Mouse (Mus musculus): Measurements from ENCODE around the gene Aldh6a1. TPM values are rescaled to one million over a fixed set of nuclear protein-coding genes. Genes with fewer than 3 reads are reported as not detected.
A peak's percentile ranks its signal among the peaks of the same experiment; 100 is the strongest.

The Aldh6a1 gene
- polyA plus RNA-seq, 1 experiment: 0.47 TPM

GRCm38 (mm10) chr12:84478937-84479336 is 28.1 kb upstream of the Aldh6a1 start:
- H3K36me3 ChIP-seq (ENCODE audit: control insufficient read depth, insufficient read depth): no peaks in the 10 kb centered on the region
- H3K27me3 ChIP-seq (ENCODE audit: control insufficient read depth, insufficient read depth, insufficient read length): no peaks in the 10 kb centered on the region
- no peak overlapping the region for H3ac ChIP-seq (ENCODE audit: control insufficient read depth, insufficient read length, low read depth)
- no peak for TF ChIP-seq MAX (IDR thresholded peaks at IDR 0.05)
- TF ChIP-seq MYOG (IDR thresholded peaks at IDR 0.05; ENCODE audit: control insufficient read depth, extremely low read depth, insufficient read length): no peak
- no peak for TF ChIP-seq CTCF (IDR thresholded peaks at IDR 0.05; ENCODE audit: control insufficient read depth, insufficient read depth, insufficient read length)
- H3K79me3 ChIP-seq (ENCODE audit: low read depth): no peaks in the 10 kb centered on the region
- no peaks in the 10 kb centered on the region for H3K79me2 ChIP-seq (ENCODE audit: control insufficient read depth, insufficient read depth)
- no peak overlapping the region for H3K4me3 ChIP-seq (ENCODE audit: insufficient read depth, poor library complexity, severe bottlenecking)

- Histone ChIP-seq H3K79me3 (ENCODE audit: low read depth) (no peaks in the 10 kb centered on the region), H3ac (ENCODE audit: control insufficient read depth, insufficient read length, low read depth) (no peak overlapping the region), H3K4me3 (ENCODE audit: insufficient read depth, poor library complexity, severe bottlenecking) (no peak overlapping the region), H3K27me3 (ENCODE audit: control insufficient read depth, insufficient read depth, insufficient read length) (no peaks in the 10 kb centered on the region), H3K36me3 (ENCODE audit: control insufficient read depth, insufficient read depth) (peaks cover 51% of the 10 kb centered on the region), H3K79me2 (ENCODE audit: control insufficient read depth, insufficient read depth) (no peaks in the 10 kb centered on the region)
- TF ChIP-seq FOSL1 (IDR thresholded peaks at IDR 0.05; ENCODE audit: insufficient read depth, low read length, poor library complexity, severe bottlenecking) (no peak), MAX (IDR thresholded peaks at IDR 0.05) (no peak), CEBPB (IDR thresholded peaks at IDR 0.05; ENCODE audit: low read depth) (no peak), MYOD1 (IDR thresholded peaks at IDR 0.05; ENCODE audit: control insufficient read depth, insufficient read length, low read depth) (no peak), CTCF (IDR thresholded peaks at IDR 0.05; ENCODE audit: control insufficient read depth, insufficient read depth, insufficient read length) (peak; percentile 4), USF1 (IDR thresholded peaks at IDR 0.05; ENCODE audit: low read depth) (no peak), MYOG (IDR thresholded peaks at IDR 0.05; ENCODE audit: control insufficient read depth, extremely low read depth, insufficient read length) (no peak)
These were observed 17.9 kb upstream of the Aldh6a1 start for GRCm38 (mm10) chr12:84468701-84469100.

- no peak overlapping the region for H3ac ChIP-seq (ENCODE audit: control insufficient read depth, insufficient read length, low read depth)
- H3K4me3 ChIP-seq (ENCODE audit: insufficient read depth, poor library complexity, severe bottlenecking): no peak overlapping the region
- H3K36me3 ChIP-seq (ENCODE audit: control insufficient read depth, insufficient read depth): peaks cover 72% of the 10 kb centered on the region
- no peak for TF ChIP-seq CTCF (IDR thresholded peaks at IDR 0.05; ENCODE audit: control insufficient read depth, insufficient read depth, insufficient read length)
- no peak for TF ChIP-seq MYOG (IDR thresholded peaks at IDR 0.05; ENCODE audit: control insufficient read depth, extremely low read depth, insufficient read length)
- TF ChIP-seq FOSL1 (IDR thresholded peaks at IDR 0.05; ENCODE audit: insufficient read depth, low read length, poor library complexity, severe bottlenecking): no peak
- TF ChIP-seq USF1 (IDR thresholded peaks at IDR 0.05; ENCODE audit: low read depth): no peak
- TF ChIP-seq CEBPB (IDR thresholded peaks at IDR 0.05; ENCODE audit: low read depth): no peak
- TF ChIP-seq MAX (IDR thresholded peaks at IDR 0.05): no peak
- no peak for TF ChIP-seq MYOD1 (IDR thresholded peaks at IDR 0.05; ENCODE audit: control insufficient read depth, insufficient read length, low read depth)
- no peaks in the 10 kb centered on the region for H3K79me2 ChIP-seq (ENCODE audit: control insufficient read depth, insufficient read depth)
- no peaks in the 10 kb centered on the region for H3K27me3 ChIP-seq (ENCODE audit: control insufficient read depth, insufficient read depth, insufficient read length)
- H3K79me3 ChIP-seq (ENCODE audit: low read depth): no peaks in the 10 kb centered on the region
These were observed 12.1 kb upstream of the Aldh6a1 start for GRCm38 (mm10) chr12:84462856-84463255.

- H3K79me3 ChIP-seq (ENCODE audit: low read depth): no peaks in the 10 kb centered on the region
- H3K79me2 ChIP-seq (ENCODE audit: control insufficient read depth, insufficient read depth): no peaks in the 10 kb centered on the region
- H3K27me3 ChIP-seq (ENCODE audit: control insufficient read depth, insufficient read depth, insufficient read length): no peaks in the 10 kb centered on the region
- H3ac ChIP-seq (ENCODE audit: control insufficient read depth, insufficient read length, low read depth): no peak overlapping the region
- TF ChIP-seq MYOD1 (IDR thresholded peaks at IDR 0.05; ENCODE audit: control insufficient read depth, insufficient read length, low read depth) (no peak), CEBPB (IDR thresholded peaks at IDR 0.05; ENCODE audit: low read depth) (no peak), FOSL1 (IDR thresholded peaks at IDR 0.05; ENCODE audit: insufficient read depth, low read length, poor library complexity, severe bottlenecking) (no peak), MYOG (IDR thresholded peaks at IDR 0.05; ENCODE audit: control insufficient read depth, extremely low read depth, insufficient read length) (no peak), MAX (IDR thresholded peaks at IDR 0.05) (no peak), CTCF (IDR thresholded peaks at IDR 0.05; ENCODE audit: control insufficient read depth, insufficient read depth, insufficient read length) (no peak), USF1 (IDR thresholded peaks at IDR 0.05; ENCODE audit: low read depth) (no peak)
- no peak overlapping the region for H3K4me3 ChIP-seq (ENCODE audit: insufficient read depth, poor library complexity, severe bottlenecking)
- H3K36me3 ChIP-seq (ENCODE audit: control insufficient read depth, insufficient read depth): peaks cover 63% of the 10 kb centered on the region
These were observed 10.6 kb upstream of the Aldh6a1 start for GRCm38 (mm10) chr12:84461416-84461815.

GRCm38 (mm10) chr12:84459845-84460244 is 9.0 kb upstream of the Aldh6a1 start:
- TF ChIP-seq MYOG (IDR thresholded peaks at IDR 0.05; ENCODE audit: control insufficient read depth, extremely low read depth, insufficient read length) (no peak), CTCF (IDR thresholded peaks at IDR 0.05; ENCODE audit: control insufficient read depth, insufficient read depth, insufficient read length) (no peak), FOSL1 (IDR thresholded peaks at IDR 0.05; ENCODE audit: insufficient read depth, low read length, poor library complexity, severe bottlenecking) (no peak), MAX (IDR thresholded peaks at IDR 0.05) (no peak)
- peaks cover 4% of the 10 kb centered on the region for H3K79me2 ChIP-seq (ENCODE audit: control insufficient read depth, insufficient read depth)
- H3K36me3 ChIP-seq (ENCODE audit: control insufficient read depth, insufficient read depth): peaks cover 57% of the 10 kb centered on the region
- peaks cover 3% of the 10 kb centered on the region for H3K79me3 ChIP-seq (ENCODE audit: low read depth)
- H3K4me3 ChIP-seq (ENCODE audit: insufficient read depth, poor library complexity, severe bottlenecking): no peak overlapping the region
- no peak overlapping the region for H3ac ChIP-seq (ENCODE audit: control insufficient read depth, insufficient read length, low read depth)
- no peaks in the 10 kb centered on the region for H3K27me3 ChIP-seq (ENCODE audit: control insufficient read depth, insufficient read depth, insufficient read length)

GRCm38 (mm10) chr12:84456911-84457310 is 6.1 kb upstream of the Aldh6a1 start:
- Histone ChIP-seq H3K4me3 (ENCODE audit: insufficient read depth, poor library complexity, severe bottlenecking) (no peak overlapping the region), H3K36me3 (ENCODE audit: control insufficient read depth, insufficient read depth) (peaks cover 31% of the 10 kb centered on the region), H3K79me2 (ENCODE audit: control insufficient read depth, insufficient read depth) (peaks cover 28% of the 10 kb centered on the region), H3K79me3 (ENCODE audit: low read depth) (peaks cover 15% of the 10 kb centered on the region), H3ac (ENCODE audit: control insufficient read depth, insufficient read length, low read depth) (no peak overlapping the region), H3K27me3 (ENCODE audit: control insufficient read depth, insufficient read depth, insufficient read length) (no peaks in the 10 kb centered on the region)
- TF ChIP-seq FOSL1 (IDR thresholded peaks at IDR 0.05; ENCODE audit: insufficient read depth, low read length, poor library complexity, severe bottlenecking) (no peak), MYOG (IDR thresholded peaks at IDR 0.05; ENCODE audit: control insufficient read depth, extremely low read depth, insufficient read length) (no peak), CTCF (IDR thresholded peaks at IDR 0.05; ENCODE audit: control insufficient read depth, insufficient read depth, insufficient read length) (no peak), USF1 (IDR thresholded peaks at IDR 0.05; ENCODE audit: low read depth) (no peak), MAX (IDR thresholded peaks at IDR 0.05) (no peak), MYOD1 (IDR thresholded peaks at IDR 0.05; ENCODE audit: control insufficient read depth, insufficient read length, low read depth) (no peak), CEBPB (IDR thresholded peaks at IDR 0.05; ENCODE audit: low read depth) (no peak)

All from C2C12 (cell line).